Mouse (Mus musculus) forebrain, postnatal 0 days (tissue): ENCODE measurements around the gene Rundc3b. TPM values are rescaled to one million over a fixed set of nuclear protein-coding genes. Genes with fewer than 3 reads are reported as not detected.
A peak's percentile ranks its signal among the peaks of the same experiment; 100 is the strongest.

ENCODE experiments used
- ATAC-seq: fragments of 200-750 bp; cut with Nextera tagmentation; 2 replicates; pipeline ENCODE4 v1.8.0; 2017; ENCODE audit warnings: mild to moderate bottlenecking, moderate library complexity
- DNase-seq: peaks from one replicate; pipeline ENCODE4 v3.0.0-alpha.2; 2015
- H3K27ac ChIP-seq: fragments of 300-500 bp; sonication (generic); 2 replicates; pipeline ENCODE4 v1.5.1; 2014; ENCODE audit warnings: low read depth, mild to moderate bottlenecking, antibody characterized with exemption, low read length, moderate library complexity, mixed read lengths
- H3K27me3 ChIP-seq: fragments of 300-500 bp; sonication (generic); 2 replicates; pipeline ENCODE4 v1.6.1; 2014; ENCODE audit warnings: mild to moderate bottlenecking, low read length, mixed read lengths; ENCODE audit not compliant: insufficient read depth
- H3K36me3 ChIP-seq: fragments of 300-500 bp; sonication (generic); 2 replicates; pipeline ENCODE4 v1.6.1; 2014; ENCODE audit warnings: mild to moderate bottlenecking, moderate library complexity; ENCODE audit not compliant: insufficient read depth
- H3K4me1 ChIP-seq: fragments of 300-500 bp; sonication (generic); 2 replicates; pipeline ENCODE4 v1.6.1; 2014; ENCODE audit warnings: antibody characterized with exemption; ENCODE audit not compliant: insufficient read depth
- H3K4me2 ChIP-seq: fragments of 300-500 bp; sonication (generic); 2 replicates; pipeline ENCODE4 v1.6.1; 2014; ENCODE audit warnings: low read depth, mild to moderate bottlenecking, moderate library complexity
- H3K4me3 ChIP-seq: fragments of 300-500 bp; sonication (generic); 2 replicates; pipeline ENCODE4 v1.5.1; 2014; ENCODE audit warnings: low read depth, low read length, mixed read lengths
- H3K9ac ChIP-seq: fragments of 300-500 bp; sonication (generic); 2 replicates; pipeline ENCODE4 v1.6.1; 2014; ENCODE audit warnings: mild to moderate bottlenecking
- H3K9me3 ChIP-seq: fragments of 300-500 bp; sonication (generic); 2 replicates; pipeline ENCODE4 v1.6.1; 2016; ENCODE audit warnings: low read length
- CTCF ChIP-seq: sonication (generic); IDR thresholded peaks from 2 replicates; pipeline ENCODE4 v1.5.1; 2016; ENCODE audit warnings: antibody characterized with exemption, control low read depth, low read depth
- WGBS: fragments of 180-500 bp; shearing (Covaris S2); extraction: QIAGEN DNeasy Blood & Tissue Kit; methylation state at CpG from one replicate; pipeline ENCODE4 v1.1.7; 2014; 5-methylcytosine and 5-hydroxymethylcytosine counted together
- polyA plus RNA-seq: library from polyadenylated mRNA; unstranded; fragments of >200 nt; fragmentation: Nextera tagmentation; extraction: Ambion mirVana; gene quantifications from 2 replicates; pipeline ENCODE4 v1.2.1, GENCODE M21; 2015
- total RNA-seq: library from RNA; depleted of rRNA; stranded (reverse); fragments of >200 nt; gene quantifications from 2 replicates; pipeline ENCODE4 v1.2.3, GENCODE M21; 2014; rRNA removed

Rundc3b gene
- total RNA-seq = 74.2 and 76.7 TPM in 2 replicates
- 27.0 and 34.1 TPM in 2 replicates for polyA plus RNA-seq

- WGBS = 2% methylated on average over 73 of the region's 74 CpGs
- Histone ChIP-seq H3K36me3 (no peaks in the 10 kb centered on the region), H3K27ac (peak within 1 kb of the TSS; percentile 93), H3K9me3 (no peaks in the 10 kb centered on the region), H3K4me2 (peak within 1 kb of the TSS; percentile 68), H3K4me3 (peak within 1 kb of the TSS; percentile 95), H3K4me1 (no peaks in the 10 kb centered on the region), H3K27me3 (no peaks in the 10 kb centered on the region), H3K9ac (peak within 1 kb of the TSS; percentile 98)
- peak; percentile 98 for ATAC-seq
- no peak for TF ChIP-seq CTCF
- DNase-seq = peak; percentile 97
Measured at GRCm38 (mm10) chr5:8622596-8623231, at the start of gene Rundc3b. Rundc3b (minus strand) TSS chr5:8622952.

- 98% methylated on average over 1 of the region's 1 CpGs for WGBS
- no peak for TF ChIP-seq CTCF
- Histone ChIP-seq H3K36me3 (no peaks in the 10 kb centered on the region), H3K9me3 (no peaks in the 10 kb centered on the region), H3K4me2 (no peak overlapping the region), H3K4me1 (no peaks in the 10 kb centered on the region), H3K9ac (no peak overlapping the region), H3K27me3 (no peaks in the 10 kb centered on the region), H3K4me3 (no peak overlapping the region), H3K27ac (no peak overlapping the region)
- DNase-seq (no peak), ATAC-seq (no peak)
Measured at GRCm38 (mm10) chr5:8669606-8670005, 46.9 kb upstream of the Rundc3b start.

- Histone ChIP-seq H3K4me1 (no peaks in the 10 kb centered on the region), H3K9ac (no peak overlapping the region), H3K9me3 (no peaks in the 10 kb centered on the region), H3K27me3 (no peaks in the 10 kb centered on the region), H3K36me3 (no peaks in the 10 kb centered on the region), H3K4me2 (no peak overlapping the region), H3K27ac (no peak overlapping the region), H3K4me3 (no peak overlapping the region)
- 85% methylated on average over 9 of the region's 9 CpGs for WGBS
- no peak for ATAC-seq
- no peak for TF ChIP-seq CTCF
- no peak for DNase-seq
Measured at GRCm38 (mm10) chr5:8667758-8668474, 45.2 kb upstream of the Rundc3b start.

GRCm38 (mm10) chr5:8664678-8665077 lies 41.9 kb upstream of the Rundc3b start:
- TF ChIP-seq CTCF = no peak

DNA sequence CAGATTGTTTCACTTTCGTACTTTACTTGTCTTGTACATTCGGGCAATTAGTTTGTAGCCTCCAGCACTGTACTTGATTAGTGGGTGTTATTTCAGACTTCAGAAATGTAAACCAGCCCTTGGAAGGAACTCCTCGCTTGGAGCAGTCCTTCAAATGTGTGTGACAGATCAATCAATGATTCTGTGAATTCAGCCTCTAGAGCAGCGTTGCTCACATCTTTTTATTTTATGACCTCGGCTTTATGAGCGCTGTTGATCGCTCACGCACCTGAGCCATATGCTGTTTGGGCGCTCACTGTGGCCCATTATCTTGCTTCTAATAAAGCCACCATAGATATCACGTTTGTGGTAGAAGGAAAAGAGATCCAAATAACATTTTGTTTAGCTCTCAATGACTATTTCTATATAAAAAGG lies 38.0 kb upstream of the Rundc3b start:
- H3K27ac ChIP-seq = no peak overlapping the region
- H3K9me3 ChIP-seq = no peaks in the 10 kb centered on the region
- H3K4me2 ChIP-seq = peak overlapping the region; percentile 83
- H3K9ac ChIP-seq = no peak overlapping the region
- H3K4me1 ChIP-seq = no peaks in the 10 kb centered on the region
- 64% methylated on average over 10 of the region's 10 CpGs for WGBS
- peak overlapping the region; percentile 34 for H3K4me3 ChIP-seq
- H3K27me3 ChIP-seq = no peaks in the 10 kb centered on the region
- no peak for TF ChIP-seq CTCF
- no peak for ATAC-seq
- DNase-seq = no peak
- H3K36me3 ChIP-seq = no peaks in the 10 kb centered on the region

More at GRCm38 (mm10) chr5:8664678-8665077, 41.9 kb upstream of the Rundc3b start:
- Histone ChIP-seq H3K27ac (no peak overlapping the region), H3K4me1 (no peaks in the 10 kb centered on the region), H3K9ac (no peak overlapping the region), H3K36me3 (no peaks in the 10 kb centered on the region), H3K4me2 (no peak overlapping the region), H3K9me3 (no peaks in the 10 kb centered on the region), H3K4me3 (no peak overlapping the region), H3K27me3 (no peaks in the 10 kb centered on the region)
- WGBS = 65% methylated on average over 3 of the region's 3 CpGs
- DNase-seq (no peak), ATAC-seq (no peak)

DNA sequence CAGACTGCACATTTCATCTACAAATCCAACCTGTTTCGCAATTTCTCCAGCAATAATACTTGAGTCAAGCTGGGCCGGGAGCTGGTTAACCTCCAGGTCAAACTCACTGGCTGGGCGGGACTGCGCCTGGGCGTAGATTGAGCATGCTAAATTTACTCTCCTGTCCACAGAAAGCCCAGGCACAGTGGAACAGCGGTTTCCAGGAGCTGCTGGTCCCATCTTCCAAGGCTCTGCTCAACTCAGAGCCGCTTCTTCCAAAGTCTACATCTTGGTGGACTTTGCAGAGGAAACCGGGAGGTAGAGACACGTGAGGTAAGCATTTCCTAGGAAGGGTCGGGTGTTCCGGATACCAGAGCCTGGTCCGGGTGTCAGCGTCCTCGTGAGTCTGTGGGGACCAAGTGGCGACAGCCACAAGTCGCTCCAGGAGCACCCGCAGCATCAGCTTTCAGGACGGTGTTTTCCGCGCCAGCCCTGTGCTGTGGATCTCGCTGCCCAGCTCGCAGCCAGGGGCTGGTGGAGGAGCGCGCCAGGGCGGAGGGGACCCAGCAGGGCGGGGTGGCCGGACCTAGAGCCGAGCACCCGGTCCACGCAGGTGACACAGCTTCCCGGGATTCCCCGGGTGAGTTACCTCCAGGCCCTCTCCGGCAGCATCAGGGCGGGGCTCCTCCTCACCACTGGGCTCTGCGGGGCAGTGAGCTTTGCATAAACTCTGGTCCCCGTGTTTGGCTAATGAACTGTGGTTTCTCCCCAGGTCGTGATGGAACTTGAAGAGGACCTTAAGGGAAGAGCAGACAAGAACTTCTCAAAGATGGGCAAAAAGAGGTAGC lies 37.4 kb upstream of the Rundc3b start, which contains the start of gene Abcb1a:
Abcb1a (plus strand) TSS at position 167 of the 827 bp plus-strand sequence.
- peak within 1 kb of the TSS; percentile 34 for H3K4me3 ChIP-seq
- peak within 1 kb of the TSS; percentile 22; the same call in 1 of the 2 replicates for H3K9ac ChIP-seq
- 9% methylated on average over 37 of the region's 37 CpGs for WGBS

More for the DNA sequence above, 37.4 kb upstream of the Rundc3b start, which contains the start of gene Abcb1a:
- ATAC-seq = peak; percentile 32
- Histone ChIP-seq H3K9me3 (no peaks in the 10 kb centered on the region), H3K4me2 (peak within 1 kb of the TSS; percentile 83), H3K27me3 (no peaks in the 10 kb centered on the region), H3K36me3 (no peaks in the 10 kb centered on the region), H3K27ac (no peak within 1 kb of the TSS), H3K4me1 (no peaks in the 10 kb centered on the region)
- no peak for TF ChIP-seq CTCF
- peak; percentile 4 for DNase-seq
